In the genomic region with DNA sequence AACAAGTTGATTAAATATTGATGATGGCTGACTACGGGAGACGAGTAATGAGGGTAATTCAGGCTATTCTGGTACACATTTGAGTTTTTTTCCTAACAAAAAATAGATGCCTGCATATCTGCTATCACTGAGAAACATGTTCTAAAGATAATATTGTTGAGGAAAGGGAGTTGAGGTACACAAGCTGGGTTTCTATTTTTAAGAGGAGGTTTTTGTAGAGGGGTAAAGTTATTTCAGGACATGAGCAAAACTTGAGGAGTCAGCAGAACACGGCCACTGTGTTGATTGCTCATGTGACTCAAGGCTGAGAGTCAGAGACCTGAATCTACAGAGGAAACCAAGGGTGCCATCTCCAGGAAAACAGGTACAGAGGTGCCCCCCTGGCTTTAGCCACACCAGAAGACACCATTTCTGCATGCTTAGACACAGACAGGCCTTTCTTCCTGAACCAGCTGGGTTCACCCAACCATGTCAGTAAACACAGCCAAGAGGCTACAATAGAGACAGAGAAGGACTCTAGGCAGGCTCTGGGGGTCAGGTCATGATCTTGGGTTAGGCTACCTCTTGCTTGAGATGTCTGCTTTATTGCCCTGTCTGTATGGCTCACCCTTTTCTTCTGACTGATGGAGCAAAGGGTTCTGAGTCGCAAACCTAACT, we compare ENCODE assay signal across 26 mouse cellular contexts. TPM values are rescaled to one million over a fixed set of nuclear protein-coding genes. Genes with fewer than 3 reads are reported as not detected.
DNase-seq lines count a peak whose midpoint lies in the region; ATAC-seq and TF ChIP-seq lines count a peak whose summit lies in the region.
"Had no signal": no experiment of that assay in that cellular context is flagged by ENCODE, and none has a peak within 500 bp of the region (broad histone marks: within the 10 kb centered on the region; RNA-seq: fewer than 3 reads in every experiment).

No protein-coding gene starts in this region.

- no peak for TF ChIP-seq EP300 in heart, adult 2 months (IDR thresholded peaks at IDR 0.05; ENCODE audit: insufficient read depth, low read depth, low read length)

- no peaks in the 10 kb centered on the region for H3K79me2 ChIP-seq in heart, adult 2 months (replicated peaks; ENCODE audit: control insufficient read depth, insufficient read depth, low read length)

- no peaks in the 10 kb centered on the region for H3K36me3 ChIP-seq in heart, embryonic 10.5 days
- no peaks in the 10 kb centered on the region for H3K36me3 ChIP-seq in heart, adult 2 months (ENCODE audit: control insufficient read depth, insufficient read depth, low read length)
- no peaks in the 10 kb centered on the region for H3K36me3 ChIP-seq in midbrain, embryonic 11.5 days (ENCODE audit: control insufficient read depth, insufficient read depth, low read length)
- H3K36me3 ChIP-seq in midbrain, embryonic 13.5 days = no peaks in the 10 kb centered on the region
- H3K36me3 ChIP-seq in splenic B cell, adult 2 months (ENCODE audit: control insufficient read depth, insufficient read depth, low read length, poor library complexity, severe bottlenecking) = no peaks in the 10 kb centered on the region
- no peaks in the 10 kb centered on the region for H3K36me3 ChIP-seq in kidney, adult 2 months (ENCODE audit: control insufficient read depth, insufficient read depth, low read length)
- H3K36me3 ChIP-seq: embryonic facial prominence, embryonic 12.5 days; embryonic facial prominence, embryonic 15.5 days; heart, embryonic 13.5 days had no signal

- H3K4me1 ChIP-seq in heart, embryonic 10.5 days = peaks cover 21% of the 10 kb centered on the region
- H3K4me1 ChIP-seq in heart, adult 2 months (ENCODE audit: control insufficient read depth, insufficient read depth, low read length) = no peaks in the 10 kb centered on the region; the same call in 1 of the 2 replicates
- H3K4me1 ChIP-seq in midbrain, embryonic 11.5 days (ENCODE audit: control insufficient read depth, insufficient read depth, low read length) = no peaks in the 10 kb centered on the region
- no peaks in the 10 kb centered on the region for H3K4me1 ChIP-seq in midbrain, embryonic 13.5 days (replicated peaks)
- H3K4me1 ChIP-seq in kidney, adult 2 months (ENCODE audit: control insufficient read depth, insufficient read depth, low read length) = no peaks in the 10 kb centered on the region
- H3K4me1 ChIP-seq: embryonic facial prominence, embryonic 12.5 days; embryonic facial prominence, embryonic 15.5 days had no signal

- intact Hi-C loops in heart, adult 2 months (cut with DNase I) = no loop called here

- no peak for TF ChIP-seq POLR2A in heart, adult 2 months (IDR thresholded peaks at IDR 0.05; ENCODE audit: insufficient read depth, low read depth, low read length)
- no peak for TF ChIP-seq POLR2A in kidney, adult 2 months (IDR thresholded peaks at IDR 0.05; ENCODE audit: low read depth, low read length)

- H3K4me3 ChIP-seq in heart, embryonic 10.5 days = no peak overlapping the region
- H3K4me3 ChIP-seq in heart, adult 2 months = no peak overlapping the region
- H3K4me3 ChIP-seq in midbrain, embryonic 11.5 days (ENCODE audit: low read depth, low read length) = no peak overlapping the region
- H3K4me3 ChIP-seq in midbrain, embryonic 13.5 days (replicated peaks) = no peak overlapping the region
- no peak overlapping the region for H3K4me3 ChIP-seq in kidney, adult 2 months (ENCODE audit: insufficient read depth, low read depth, low read length)
- H3K4me3 ChIP-seq: embryonic facial prominence, embryonic 12.5 days; embryonic facial prominence, embryonic 15.5 days; gastrocnemius, adult 2 months; heart, embryonic 13.5 days had no signal

- peak overlapping the region; percentile 42 for H3K27ac ChIP-seq in heart, embryonic 10.5 days
- H3K27ac ChIP-seq in heart, adult 2 months = no peak overlapping the region
- no peak overlapping the region for H3K27ac ChIP-seq in midbrain, embryonic 11.5 days (ENCODE audit: low read depth, low read length)
- no peak overlapping the region for H3K27ac ChIP-seq in midbrain, embryonic 13.5 days
- H3K27ac ChIP-seq in kidney, adult 2 months (ENCODE audit: insufficient read depth, low read depth, low read length) = no peak overlapping the region
- H3K27ac ChIP-seq: embryonic facial prominence, embryonic 12.5 days; embryonic facial prominence, embryonic 15.5 days; gastrocnemius, adult 2 months; heart, embryonic 13.5 days; hindbrain, embryonic 14.5 days; hindbrain, postnatal 0 days had no signal

- no peaks in the 10 kb centered on the region for H3K9me3 ChIP-seq in heart, embryonic 10.5 days
- no peaks in the 10 kb centered on the region for H3K9me3 ChIP-seq in midbrain, embryonic 11.5 days (ENCODE audit: control insufficient read depth, low read length)
- H3K9me3 ChIP-seq in midbrain, embryonic 13.5 days = no peaks in the 10 kb centered on the region
- H3K9me3 ChIP-seq: embryonic facial prominence, embryonic 12.5 days; embryonic facial prominence, embryonic 15.5 days; heart, embryonic 13.5 days had no signal

- no peak overlapping the region for H3K9ac ChIP-seq in heart, adult 2 months (ENCODE audit: low read depth, low read length)
- no peak overlapping the region for H3K9ac ChIP-seq in midbrain, embryonic 11.5 days (ENCODE audit: low read length)
- no peak overlapping the region for H3K9ac ChIP-seq in midbrain, embryonic 13.5 days (replicated peaks)
- H3K9ac ChIP-seq: embryonic facial prominence, embryonic 12.5 days; embryonic facial prominence, embryonic 15.5 days; forebrain, postnatal 0 days; heart, embryonic 13.5 days; hindbrain, embryonic 14.5 days had no signal

- ATAC-seq in midbrain, embryonic 11.5 days (ENCODE audit: low FRiP score) = no peak
- ATAC-seq in midbrain, embryonic 13.5 days = no peak
- ATAC-seq: activated CD4-positive, CD25-positive, alpha-beta regulatory T cell, adult 4 months; forebrain, embryonic 14.5 days; forebrain, postnatal 0 days; hindbrain, postnatal 0 days had no signal

- WGBS in heart, embryonic 10.5 days = 67% methylated on average over 4 of the region's 4 CpGs
- 55% methylated on average over 4 of the region's 4 CpGs for WGBS in heart, adult 2 months
- WGBS in midbrain, embryonic 11.5 days = 90% methylated on average over 4 of the region's 4 CpGs
- 78% methylated on average over 4 of the region's 4 CpGs for WGBS in midbrain, embryonic 13.5 days
- 66% methylated on average over 4 of the region's 4 CpGs for WGBS in kidney, adult 2 months

- H3K27me3 ChIP-seq in heart, embryonic 10.5 days (ENCODE audit: insufficient read depth, poor library complexity, severe bottlenecking) = no peaks in the 10 kb centered on the region
- H3K27me3 ChIP-seq in heart, adult 2 months (ENCODE audit: control insufficient read depth, insufficient read depth, low read length) = no peaks in the 10 kb centered on the region
- no peaks in the 10 kb centered on the region for H3K27me3 ChIP-seq in midbrain, embryonic 11.5 days (ENCODE audit: control insufficient read depth, insufficient read depth, low read length)
- no peaks in the 10 kb centered on the region for H3K27me3 ChIP-seq in midbrain, embryonic 13.5 days
- no peaks in the 10 kb centered on the region for H3K27me3 ChIP-seq in splenic B cell, adult 2 months (ENCODE audit: control insufficient read depth, insufficient read depth, low read length, poor library complexity, severe bottlenecking)
- no peaks in the 10 kb centered on the region for H3K27me3 ChIP-seq in kidney, adult 2 months (replicated peaks; ENCODE audit: control insufficient read depth, insufficient read depth, low read length)
- H3K27me3 ChIP-seq: embryonic facial prominence, embryonic 12.5 days; embryonic facial prominence, embryonic 15.5 days; heart, embryonic 13.5 days had no signal

- TF ChIP-seq CTCF in heart, adult 2 months (IDR thresholded peaks at IDR 0.05) = no peak
- TF ChIP-seq CTCF in kidney, adult 2 months (conservative IDR thresholded peaks at IDR 0.05; ENCODE audit: insufficient read depth, insufficient read length, low read depth, low read length) = no peak

- DNase-seq in heart, embryonic 10.5 days (ENCODE audit: low spot score) = no peak
- no peak for DNase-seq in heart, adult 2 months
- peak; percentile 31 for DNase-seq in midbrain, embryonic 11.5 days (ENCODE audit: low spot score, missing footprints)
- peak; percentile 56 for DNase-seq in A20 (ENCODE audit: low read depth, low spot score)
- DNase-seq in splenic B cell, adult 2 months (ENCODE audit: low read depth, low spot score) = peak; percentile 18
- DNase-seq in kidney, adult 2 months = no peak
- DNase-seq: adrenal gland, postnatal 10 days; adrenal gland, postnatal 36 days; cerebellum, adult 11 months; cerebellum, adult 2 months; cerebellum, adult 9-11 months; cerebellum, postnatal 25 days; forebrain, postnatal 0 days; gastrocnemius, adult 2 months; gastrocnemius, postnatal 14 days; heart, adult 11 months; heart, postnatal 14 days; heart, postnatal 4 days had no signal

- no peak overlapping the region for H3K4me2 ChIP-seq in midbrain, embryonic 11.5 days
- no peak overlapping the region for H3K4me2 ChIP-seq in midbrain, embryonic 13.5 days (replicated peaks)
- H3K4me2 ChIP-seq: embryonic facial prominence, embryonic 12.5 days; embryonic facial prominence, embryonic 15.5 days; heart, embryonic 13.5 days; hindbrain, embryonic 14.5 days had no signal

RNA-seq across cellular contexts. Expression of a gene that starts 13.7 kb away (rescaled TPM):
- polyA plus RNA-seq in heart, embryonic 10.5 days (2016; fragmentation: Nextera tagmentation; extraction: Ambion mirVana) = 21.3 and 24.5 TPM in 2 replicates
- 10 to 100 TPM; 11.8 to 13.8 TPM for total RNA-seq in heart, adult 2 months (2021)
- polyA plus RNA-seq in heart, adult 2 months (2012; rRNA removed) = 14.0 and 26.9 TPM in 2 replicates
- polyA plus RNA-seq in midbrain, embryonic 11.5 days (2014; fragmentation: Nextera tagmentation; extraction: Ambion mirVana) = 8.7 and 9.9 TPM in 2 replicates
- polyA plus RNA-seq in midbrain, embryonic 13.5 days (2015; fragmentation: Nextera tagmentation; extraction: Ambion mirVana) = 3.9 and 4.6 TPM in 2 replicates
- polyA plus RNA-seq in kidney, adult 2 months (2012; rRNA removed) = 7.1 and 7.9 TPM in 2 replicates

Comparison
In these comparisons a context has a peak if more than half of its experiments do, and no peak if none do; other contexts are left out.
1. DNase-seq: peak in midbrain, embryonic 11.5 days (single experiment), A20 (single experiment) and splenic B cell, adult 2 months (single experiment); none in heart, embryonic 10.5 days (single experiment), heart, adult 2 months (0 of 2) and kidney, adult 2 months (single experiment).